Mouse (Mus musculus): ENCODE results near the gene Deup1. TPM values are rescaled to one million over a fixed set of nuclear protein-coding genes. Genes with fewer than 3 reads are reported as not detected.
A peak's percentile ranks its signal among the peaks of the same experiment; 100 is the strongest.

Gene Deup1
- total RNA-seq (2021): under 1 TPM; 0.35 to 0.68 TPM
- long read RNA-seq, experiment 1: 0 reads
- long read RNA-seq, experiment 2, partial matches to known transcripts: 0 of 1 reads
- long read RNA-seq, experiment 2, other reads (novel, unspliced or antisense): 1 of 1 reads

- intact Hi-C loops (cut with DNase I): no loop called here
- peak; percentile 40 to 56 for DNase-seq (ENCODE audit: low spot score in 2 of 2)
Measured at GRCm38 (mm10) chr9:15627785-15628287, at the start of gene Deup1. Gene Deup1, minus strand, starts transcription at chr9:15627933.

GRCm38 (mm10) chr9:15672251-15672650 lies 44.5 kb upstream of the Deup1 start:
- intact Hi-C loops (cut with DNase I): no loop called here
- no peak for DNase-seq (ENCODE audit: low spot score in 2 of 2)

GRCm38 (mm10) chr9:15670002-15670527 lies 42.3 kb upstream of the Deup1 start:
- intact Hi-C loops (cut with DNase I): no loop called here
- DNase-seq (ENCODE audit: low spot score in 2 of 2): no peak

- intact Hi-C loops (cut with DNase I): no loop called here
- no peak for DNase-seq (ENCODE audit: low spot score in 2 of 2)
Measured at GRCm38 (mm10) chr9:15669452-15669851, 41.7 kb upstream of the Deup1 start.

GRCm38 (mm10) chr9:15664606-15665005 lies 36.9 kb upstream of the Deup1 start:
- intact Hi-C loops (cut with DNase I): no loop called here
- DNase-seq (ENCODE audit: low spot score in 2 of 2): no peak

- no peak for DNase-seq (ENCODE audit: low spot score in 2 of 2)
- intact Hi-C loops (cut with DNase I): no loop called here
Measured at GRCm38 (mm10) chr9:15659069-15659468, 31.3 kb upstream of the Deup1 start.

- intact Hi-C loops (cut with DNase I): no loop called here
- DNase-seq (ENCODE audit: low spot score in 2 of 2): no peak
Measured at GRCm38 (mm10) chr9:15658236-15658785, 30.6 kb upstream of the Deup1 start.

GRCm38 (mm10) chr9:15653036-15653435 lies 25.3 kb upstream of the Deup1 start:
- intact Hi-C loops (cut with DNase I): no loop called here

GRCm38 (mm10) chr9:15649977-15650376 lies 22.2 kb upstream of the Deup1 start:
- intact Hi-C loops (cut with DNase I): no loop called here
- no peak for DNase-seq (ENCODE audit: low spot score in 2 of 2)

More at GRCm38 (mm10) chr9:15653036-15653435, 25.3 kb upstream of the Deup1 start:
- DNase-seq (ENCODE audit: low spot score in 2 of 2): no peak

GRCm38 (mm10) chr9:15627384-15627783 lies 349 bp downstream of the Deup1 start:
- DNase-seq (ENCODE audit: low spot score in 2 of 2): no peak
- intact Hi-C loops (cut with DNase I): no loop called here

GRCm38 (mm10) chr9:15624739-15625138 lies 3.0 kb downstream of the Deup1 start:
- intact Hi-C loops (cut with DNase I): no loop called here
- no peak for DNase-seq (ENCODE audit: low spot score in 2 of 2)

- intact Hi-C loops (cut with DNase I): no loop called here
- no peak for DNase-seq (ENCODE audit: low spot score in 2 of 2)
Measured at GRCm38 (mm10) chr9:15619767-15620166, 8.0 kb downstream of the Deup1 start.

- no peak for DNase-seq (ENCODE audit: low spot score in 2 of 2)
- intact Hi-C loops (cut with DNase I): no loop called here
Measured at GRCm38 (mm10) chr9:15619020-15619590, 8.6 kb downstream of the Deup1 start.

GRCm38 (mm10) chr9:15617061-15617460 lies 10.7 kb downstream of the Deup1 start:
- intact Hi-C loops (cut with DNase I): no loop called here
- no peak for DNase-seq (ENCODE audit: low spot score in 2 of 2)

GRCm38 (mm10) chr9:15616471-15616870 lies 11.3 kb downstream of the Deup1 start:
- intact Hi-C loops (cut with DNase I): no loop called here
- no peak for DNase-seq (ENCODE audit: low spot score in 2 of 2)

- intact Hi-C loops (cut with DNase I): no loop called here
- peak in 1 of 2 experiments; percentile 40 for DNase-seq (ENCODE audit: low spot score in 2 of 2)
Measured at GRCm38 (mm10) chr9:15609280-15609930, 18.3 kb downstream of the Deup1 start.

GRCm38 (mm10) chr9:15607601-15608000 lies 20.1 kb downstream of the Deup1 start:
- intact Hi-C loops (cut with DNase I): no loop called here
- DNase-seq (ENCODE audit: low spot score in 2 of 2): no peak

GRCm38 (mm10) chr9:15603156-15603555 lies 24.6 kb downstream of the Deup1 start:
- intact Hi-C loops (cut with DNase I): no loop called here
- no peak for DNase-seq (ENCODE audit: low spot score in 2 of 2)

GRCm38 (mm10) chr9:15600859-15601540 lies 26.7 kb downstream of the Deup1 start:
- intact Hi-C loops (cut with DNase I): no loop called here
- DNase-seq (ENCODE audit: low spot score in 2 of 2): no peak
